Mouse (Mus musculus) left cerebral cortex, postnatal 10 days (tissue): ENCODE measurements around the gene Naf1. TPM values are rescaled to one million over a fixed set of nuclear protein-coding genes. Genes with fewer than 3 reads are reported as not detected.

Source experiments
- DNase-seq, 2 experiments: peaks; one replicate each; pipeline ENCODE4 v3.0.0; 2021 to 2022; ENCODE audit warnings: low spot score in 2 of 2, mixed read lengths in 1 of 2; ENCODE audit errors: extremely low spot score in 1 of 2
- intact Hi-C: fragments of 180-260 bp; cut with DNase I; formaldehyde crosslinking; loops from one replicate; pipeline ENCODE4 v1.15.1; 2025
- total RNA-seq, 2 experiments: library from RNA; stranded (reverse); gene quantifications; 2 replicates each; pipeline ENCODE4 v1.2.3; 2021

Gene Naf1
- total RNA-seq, result 10 to 100 TPM; 12.0 to 12.4 TPM

DNA sequence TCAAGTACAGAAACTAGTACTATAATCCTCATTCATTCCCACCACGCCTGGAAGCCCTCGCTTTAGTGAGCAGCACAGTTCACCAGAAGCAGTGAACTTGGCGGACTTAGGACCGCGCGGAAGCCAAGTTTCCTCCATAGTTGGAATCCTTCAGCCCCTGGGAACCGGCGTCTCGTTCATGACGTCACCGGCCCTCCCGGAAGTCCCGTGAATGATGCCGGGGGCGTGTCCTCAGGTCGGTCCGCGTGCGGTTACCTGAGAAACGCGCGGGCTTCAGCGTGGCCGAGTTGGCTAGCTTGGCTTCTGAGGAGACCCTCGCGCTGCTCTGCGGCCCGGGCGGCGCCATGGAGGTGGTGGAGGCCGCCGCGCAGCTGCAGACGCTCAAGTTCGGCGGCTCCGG, at the start of gene Naf1:
Naf1 (plus strand) TSS at position 195 of the 400 bp plus-strand sequence.
- peak; percentile 92 to 96 for DNase-seq
- intact Hi-C loops, result loop anchor here (5.0 kb wide), 1 partner anchor 163 kb away; the partner anchor contains the start of gene Npy1r

DNA sequence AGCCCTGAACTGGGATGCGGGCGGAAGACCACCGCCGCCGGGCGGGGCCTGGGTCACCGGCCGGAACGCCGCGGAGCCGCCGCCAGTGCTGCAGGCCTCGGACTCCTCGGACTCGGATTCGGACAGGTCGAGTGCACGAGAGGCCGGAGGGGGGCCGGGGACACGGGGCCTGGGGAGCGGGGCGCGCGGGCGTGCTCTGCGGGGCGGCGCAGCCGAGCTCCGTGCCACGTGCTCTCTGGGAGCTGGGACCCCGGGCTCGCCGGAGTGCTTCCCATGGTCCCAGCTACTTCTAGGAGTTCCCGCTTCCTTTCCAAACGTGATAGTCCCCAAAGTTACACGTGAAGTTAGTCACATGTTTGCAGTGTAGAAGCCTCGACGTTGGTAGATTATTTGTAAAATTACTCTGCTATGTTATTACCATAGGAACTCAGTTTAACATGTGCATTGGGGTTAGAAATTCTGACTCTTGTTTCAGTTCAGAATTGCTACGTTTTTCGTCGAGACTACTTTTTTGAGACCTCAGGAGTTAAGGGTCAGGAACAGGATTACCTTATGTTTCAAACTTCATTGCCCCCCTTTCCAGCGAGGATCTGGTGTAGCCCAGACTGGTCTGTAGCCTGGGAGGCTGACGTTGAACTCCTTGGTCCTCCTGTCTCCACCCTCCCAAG, 1.0 kb downstream of the Naf1 start:
- DNase-seq, result peak in 1 of 2 experiments; percentile 63
- intact Hi-C loops, result loop anchor here (5.0 kb wide), 1 partner anchor 164 kb away; the partner anchor contains the start of gene Npy1r

DNA sequence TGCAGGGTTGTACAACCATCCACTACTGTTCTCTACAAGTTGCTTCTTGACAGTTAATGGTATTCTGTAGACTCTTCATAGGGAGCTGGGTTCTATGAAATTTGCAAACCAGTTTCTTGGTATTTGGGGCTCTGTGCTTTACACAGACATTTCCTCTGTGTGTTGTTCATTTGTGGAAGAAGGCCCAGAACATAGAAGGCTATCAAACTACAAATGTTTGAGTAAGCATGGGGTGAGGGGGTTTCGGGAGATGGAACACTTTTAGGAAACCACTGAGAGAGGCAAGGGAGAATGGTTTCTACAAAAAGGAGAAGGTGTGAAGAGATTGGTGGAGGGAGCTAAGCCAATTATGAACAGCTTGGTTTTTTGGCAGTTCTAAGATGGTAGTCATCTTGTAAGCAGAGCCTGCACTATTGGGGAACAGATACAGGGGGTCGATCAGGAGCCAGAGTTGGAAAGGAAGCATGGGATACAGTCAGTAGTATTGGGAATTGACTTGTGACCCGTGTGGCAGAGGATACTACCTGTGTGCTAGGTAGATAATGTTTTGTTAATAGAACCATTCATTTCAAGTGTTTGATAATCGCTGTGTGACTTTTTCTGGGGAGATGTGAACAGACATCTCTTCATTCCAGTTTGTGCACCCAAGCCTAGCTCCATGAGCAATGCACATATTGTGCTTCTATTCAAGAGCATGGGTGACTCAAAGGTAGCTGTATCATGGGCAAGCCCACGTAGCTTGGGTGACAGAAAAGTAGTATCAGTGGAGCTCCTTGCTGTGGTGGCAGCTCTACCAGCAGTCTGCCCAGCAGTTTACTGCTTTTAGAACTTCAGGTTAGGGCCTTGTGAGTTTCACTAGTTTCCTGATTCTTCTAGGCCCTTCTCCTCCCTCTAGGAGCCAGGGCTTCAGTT, 1.8 kb downstream of the Naf1 start:
- no peak for DNase-seq
- intact Hi-C loops, result loop anchor here (5.0 kb wide), 1 partner anchor 165 kb away; the partner anchor contains the start of gene Npy1r

DNA sequence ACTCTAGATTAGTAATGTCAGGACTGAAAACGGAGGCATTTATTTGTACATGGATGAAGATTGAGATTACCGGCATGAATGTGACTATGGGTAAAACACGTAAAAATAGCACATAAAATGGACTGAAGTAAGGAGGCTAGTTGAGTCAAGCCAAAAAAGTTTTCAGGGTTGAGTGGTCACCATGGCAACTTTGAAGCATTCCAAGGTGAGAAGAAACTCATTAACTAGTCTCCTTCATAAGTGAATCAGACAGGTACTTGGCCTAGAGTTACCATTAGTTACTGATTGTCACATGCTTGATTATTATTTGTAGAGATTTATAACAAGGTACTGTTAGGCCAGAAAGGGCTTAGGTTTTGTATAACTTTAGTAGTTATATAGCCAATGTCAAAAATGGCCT, 3.7 kb downstream of the Naf1 start:
- intact Hi-C loops, result loop anchor here (5.0 kb wide), 1 partner anchor 166 kb away; the partner anchor contains the start of gene Npy1r
- DNase-seq, result no peak

DNA sequence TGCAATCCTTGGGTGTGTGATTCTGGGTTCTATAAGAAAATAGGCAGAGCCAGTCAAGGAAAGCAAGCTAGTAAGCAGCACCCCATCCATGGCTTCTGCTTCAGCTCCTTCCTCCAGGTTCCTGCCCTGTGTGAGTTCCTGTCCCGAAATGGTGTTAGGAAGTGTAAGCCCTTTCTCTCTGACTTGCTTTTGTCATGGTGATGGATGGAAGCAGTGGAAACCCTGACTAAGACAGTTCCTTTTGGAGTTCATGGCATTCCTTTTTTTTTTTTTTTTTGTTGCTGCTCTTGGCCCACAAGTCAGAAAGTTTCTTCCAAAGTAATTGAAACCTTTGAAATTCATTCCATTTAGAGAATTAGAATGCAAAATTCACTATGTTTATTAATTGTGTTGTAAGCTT, 5.1 kb downstream of the Naf1 start:
- intact Hi-C loops, result no loop called here
- DNase-seq, result no peak

DNA sequence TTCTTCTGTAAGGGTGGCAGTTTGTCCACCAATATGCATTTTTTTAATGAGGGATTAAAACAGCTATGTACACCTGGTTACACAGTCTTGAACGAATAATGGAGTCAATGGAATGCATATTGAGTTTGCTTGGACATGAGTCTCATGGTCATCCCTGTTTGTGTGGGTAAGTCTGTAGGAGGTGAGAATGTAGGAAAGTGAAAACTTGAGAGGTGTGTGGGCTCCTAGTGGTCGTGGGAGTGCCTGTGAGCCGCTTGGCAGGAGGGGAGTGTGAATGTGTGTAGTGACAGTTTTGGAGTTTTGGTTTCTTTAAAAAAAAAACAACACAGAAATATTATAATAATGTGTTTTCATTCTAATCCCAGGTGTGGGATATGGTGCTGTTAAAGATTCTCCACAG, 7.7 kb downstream of the Naf1 start:
- intact Hi-C loops, result no loop called here
- DNase-seq, result no peak

DNA sequence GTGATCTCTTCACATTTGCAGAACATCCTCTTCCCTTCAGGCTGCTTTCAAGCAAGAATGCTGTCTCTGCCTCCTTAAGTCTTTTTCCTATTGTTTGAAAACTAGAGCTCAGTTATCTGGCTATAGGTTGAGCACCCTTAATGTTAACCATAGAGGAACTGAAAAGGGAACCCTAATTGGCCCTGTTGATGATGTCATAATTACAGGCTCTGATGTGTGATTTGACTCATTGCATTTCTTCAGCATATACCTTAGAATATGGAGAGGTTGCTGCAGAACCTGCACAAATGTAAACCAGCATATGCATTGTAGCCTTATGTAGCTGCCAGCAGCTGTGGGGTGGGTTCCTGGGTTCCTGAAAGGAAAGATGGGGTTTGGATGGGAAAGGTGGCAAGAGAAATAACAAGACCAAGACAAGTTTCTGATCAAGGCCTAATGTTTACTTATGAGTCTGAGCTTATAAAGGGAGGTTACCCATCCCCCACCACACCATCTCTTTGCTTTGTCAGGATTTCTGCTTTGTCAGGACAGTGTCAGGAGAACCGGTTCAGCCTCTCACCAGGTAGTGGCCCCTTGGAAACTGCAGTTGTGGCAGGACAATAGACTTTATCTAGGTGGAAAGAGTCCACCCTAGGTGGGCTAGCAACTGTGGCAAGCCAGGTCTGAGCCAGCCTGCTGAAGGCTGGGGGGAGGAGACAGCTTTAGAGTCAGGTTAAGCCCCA, 9.4 kb downstream of the Naf1 start:
- DNase-seq, result no peak
- intact Hi-C loops, result no loop called here

DNA sequence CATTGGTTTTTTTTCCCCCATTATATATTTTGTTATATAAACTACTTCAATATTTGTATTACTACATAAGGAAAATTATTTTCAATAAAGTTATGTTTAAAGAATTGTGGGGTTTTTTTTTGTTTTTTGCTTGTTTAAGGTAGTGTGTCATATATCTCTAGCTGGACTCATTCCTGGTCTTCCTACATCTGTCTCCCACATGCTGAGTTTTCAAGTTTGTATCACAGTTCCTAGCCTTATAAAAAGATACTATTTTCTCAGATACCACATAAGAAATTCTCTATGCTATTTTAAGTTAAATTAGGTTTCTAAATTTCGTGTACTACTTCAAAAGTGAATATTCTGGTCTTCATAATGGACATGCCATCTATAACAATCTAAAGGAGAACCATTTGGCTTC, 23.8 kb downstream of the Naf1 start:
- no peak for DNase-seq
- intact Hi-C loops, result no loop called here

DNA sequence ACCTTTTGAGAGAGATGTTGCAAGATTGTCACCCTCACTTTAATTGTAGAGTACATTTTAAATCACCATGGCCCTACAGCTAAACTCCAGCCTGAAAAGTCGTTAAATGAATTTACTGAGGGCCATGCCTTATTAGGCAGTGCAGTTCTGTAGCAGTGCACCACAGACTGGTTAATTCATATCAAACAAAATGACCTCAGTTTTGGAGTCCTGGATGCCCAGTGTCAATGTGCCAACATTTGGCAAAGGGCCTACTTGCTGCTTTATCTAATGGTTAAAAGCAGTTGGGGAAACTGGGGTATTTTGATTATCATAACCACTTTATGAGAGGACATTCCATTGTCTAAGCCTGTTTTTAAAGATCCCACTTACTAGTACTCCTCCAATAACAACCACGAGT, 31.9 kb downstream of the Naf1 start:
- intact Hi-C loops, result no loop called here
- DNase-seq, result no peak

DNA sequence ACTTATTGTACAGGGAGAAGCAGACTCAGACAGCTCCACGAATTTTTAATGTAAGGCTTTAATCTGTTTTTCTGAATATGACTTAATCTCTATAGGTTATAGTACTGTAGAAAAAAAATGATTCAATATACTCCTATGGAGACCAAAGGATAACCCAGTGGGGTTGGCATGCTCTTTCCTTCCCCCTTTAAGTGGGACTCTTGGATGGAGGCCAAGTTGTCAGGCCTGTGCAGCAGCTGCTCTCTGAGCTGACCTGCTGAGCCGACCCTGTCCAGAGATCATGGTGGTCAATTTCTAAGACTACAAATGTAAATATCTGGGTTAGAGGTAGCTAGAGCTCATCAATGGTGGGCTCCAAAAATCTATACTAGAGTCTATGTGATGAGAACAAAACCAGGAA, 45.0 kb downstream of the Naf1 start:
- DNase-seq, result no peak
- intact Hi-C loops, result no loop called here

DNA sequence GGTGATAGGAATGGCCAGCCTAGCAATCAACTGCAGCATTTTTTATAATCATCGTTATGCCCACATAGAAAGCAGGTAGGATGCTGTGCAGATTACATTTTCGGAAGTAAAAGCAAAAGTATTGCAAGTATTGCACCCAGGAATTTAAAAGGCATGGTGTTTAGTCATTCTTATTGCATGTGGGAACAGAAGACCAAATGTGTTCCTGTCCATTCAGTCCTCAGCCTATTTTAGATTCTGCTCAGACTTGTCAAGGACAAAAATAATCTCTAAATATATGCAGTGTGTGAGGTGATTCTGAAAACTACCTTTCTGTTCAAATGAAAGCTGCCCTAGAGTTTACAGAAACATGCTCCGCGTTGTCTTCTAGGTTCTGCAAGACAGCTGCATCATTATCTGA, 45.5 kb downstream of the Naf1 start:
- intact Hi-C loops, result no loop called here
- DNase-seq, result no peak

DNA sequence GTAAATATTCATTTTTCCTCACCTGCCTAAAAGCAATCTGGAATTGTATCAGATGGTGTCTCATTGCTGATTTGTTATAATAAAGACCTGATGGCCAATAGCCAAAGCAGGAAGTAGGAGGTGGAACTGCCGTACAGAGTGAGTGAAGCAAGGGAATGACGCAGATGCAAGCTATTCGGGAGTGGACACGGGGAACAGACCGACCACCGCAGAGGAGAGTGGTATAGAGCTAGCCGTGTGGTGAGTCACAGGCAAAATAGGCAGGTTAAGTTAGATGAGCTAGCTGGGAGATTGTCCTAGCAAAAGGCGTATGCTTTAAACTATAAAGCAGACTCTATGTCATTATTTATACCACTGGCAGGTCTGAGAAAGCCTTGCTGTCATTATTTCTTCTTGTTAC, 46.1 kb downstream of the Naf1 start:
- DNase-seq, result no peak
- intact Hi-C loops, result no loop called here

DNA sequence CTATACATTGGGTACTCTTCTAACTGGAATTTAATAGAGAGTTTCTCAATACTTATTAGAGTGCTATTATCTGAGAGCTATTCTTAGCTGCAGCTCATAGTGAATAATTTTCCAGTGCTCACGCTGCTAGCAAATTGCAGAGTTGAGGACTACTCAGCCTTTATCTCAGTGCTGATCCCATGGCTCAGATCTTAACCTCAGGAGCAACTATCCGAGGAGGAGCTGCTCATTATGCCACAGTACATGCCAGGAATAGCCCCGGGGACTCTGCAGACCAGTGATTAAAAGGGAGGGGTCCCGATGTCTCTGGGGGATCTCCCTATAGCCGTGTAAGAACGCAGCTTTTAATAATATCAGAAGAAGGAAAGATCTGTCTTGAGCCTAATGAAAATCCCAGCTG, 50.7 kb downstream of the Naf1 start:
- DNase-seq, result no peak
- intact Hi-C loops, result no loop called here

DNA sequence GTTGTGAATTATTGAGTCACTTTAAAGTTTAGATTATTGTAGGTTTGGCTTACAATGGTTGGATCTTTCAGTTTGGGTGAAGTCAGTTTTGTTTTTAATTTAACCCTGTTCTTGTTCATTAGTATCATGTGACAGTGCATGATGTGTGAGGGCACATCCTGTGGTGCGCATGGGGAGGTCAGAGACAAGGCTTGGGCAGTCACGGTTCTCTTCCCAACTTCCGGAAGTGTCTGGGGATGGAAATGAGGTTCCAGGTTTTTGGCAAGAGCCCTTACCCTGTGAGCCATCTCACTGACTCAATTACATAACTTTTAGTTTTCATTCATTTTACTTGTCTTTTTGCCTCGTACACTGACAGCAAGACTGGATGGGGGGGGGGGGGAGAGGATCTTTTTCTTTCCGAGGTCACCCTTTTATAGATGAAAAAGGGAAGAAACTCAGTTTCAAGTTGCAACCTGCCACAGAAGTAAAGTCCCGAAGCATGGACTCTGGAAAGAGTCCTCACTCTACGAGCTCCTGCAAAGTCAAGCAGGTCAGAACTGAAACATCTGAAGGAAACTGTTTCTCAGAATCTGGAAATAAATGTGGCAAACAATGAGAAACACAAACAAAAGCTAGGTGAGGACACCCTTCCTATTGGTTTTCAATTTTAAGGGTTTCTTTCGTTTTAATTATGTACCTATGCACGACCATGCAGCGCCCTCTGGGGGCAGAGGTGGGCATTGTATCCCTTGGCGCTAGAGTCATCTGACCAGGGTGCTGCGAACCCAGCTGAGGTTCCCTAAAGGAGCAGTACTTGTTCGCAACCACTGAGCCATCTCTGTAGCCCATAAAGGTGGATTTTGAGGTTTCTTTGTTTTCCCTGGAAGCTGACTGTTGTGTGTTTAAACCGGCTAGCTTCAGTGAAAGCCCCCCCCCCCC, 53.9 kb downstream of the Naf1 start:
- intact Hi-C loops, result no loop called here
- DNase-seq, result peak in 1 of 2 experiments; percentile 33

DNA sequence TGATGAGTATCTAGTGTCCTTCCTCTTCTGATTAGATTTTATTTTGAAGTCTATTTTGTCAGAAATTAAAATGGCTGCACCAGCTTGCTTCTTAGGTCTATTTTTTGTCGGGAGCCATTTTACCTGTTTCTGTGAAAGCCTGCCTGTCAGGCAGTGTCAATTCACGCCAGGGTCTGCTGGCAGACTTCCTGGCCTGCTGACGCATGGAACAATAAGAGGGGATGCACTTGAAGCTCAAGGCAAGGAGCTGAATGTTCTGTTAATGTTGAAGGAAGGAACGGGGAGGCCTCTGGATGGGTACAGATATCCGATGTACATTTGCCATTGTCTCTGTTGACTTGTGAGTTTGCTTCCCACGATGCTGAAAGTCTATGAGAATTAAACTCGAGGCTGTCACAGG, 56.0 kb downstream of the Naf1 start:
- intact Hi-C loops, result no loop called here
- no peak for DNase-seq

DNA sequence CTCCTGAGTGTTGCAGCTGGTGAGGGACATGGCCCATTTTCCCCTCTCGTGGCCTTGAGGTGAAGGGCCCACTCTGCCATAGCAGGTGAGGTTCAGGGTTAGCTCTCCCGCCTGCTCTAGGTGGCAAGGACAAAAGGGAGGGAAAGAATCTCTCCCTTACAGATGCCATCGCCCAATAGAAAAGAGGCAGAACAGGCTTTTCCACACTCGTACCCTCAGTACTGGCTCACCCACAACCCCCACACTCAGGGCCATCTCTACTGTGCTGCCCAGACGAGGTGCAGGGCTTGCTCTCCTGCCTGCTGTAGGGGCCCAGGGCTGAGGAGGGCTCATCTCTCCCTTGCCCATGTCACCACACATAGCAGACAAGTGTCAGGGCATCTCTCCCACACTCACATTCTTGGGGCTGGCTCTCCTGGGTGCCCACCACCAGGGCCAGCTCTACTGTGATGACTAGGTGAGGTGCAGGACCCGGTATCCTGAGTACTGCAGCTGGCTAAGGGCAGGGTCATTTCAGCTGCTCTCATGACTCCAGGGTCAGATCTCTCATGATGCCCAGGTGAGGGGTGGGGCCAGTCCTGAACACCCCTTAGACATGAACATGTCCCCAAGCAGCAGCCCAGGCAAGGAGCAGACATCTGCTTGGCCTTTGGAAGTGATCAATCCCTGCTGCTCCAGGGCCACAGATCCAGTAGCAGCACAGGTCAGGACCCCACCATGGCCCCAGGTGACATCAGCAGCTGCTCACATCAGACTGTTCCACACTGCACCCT, 57.9 kb downstream of the Naf1 start:
- no peak for DNase-seq
- intact Hi-C loops, result no loop called here

DNA sequence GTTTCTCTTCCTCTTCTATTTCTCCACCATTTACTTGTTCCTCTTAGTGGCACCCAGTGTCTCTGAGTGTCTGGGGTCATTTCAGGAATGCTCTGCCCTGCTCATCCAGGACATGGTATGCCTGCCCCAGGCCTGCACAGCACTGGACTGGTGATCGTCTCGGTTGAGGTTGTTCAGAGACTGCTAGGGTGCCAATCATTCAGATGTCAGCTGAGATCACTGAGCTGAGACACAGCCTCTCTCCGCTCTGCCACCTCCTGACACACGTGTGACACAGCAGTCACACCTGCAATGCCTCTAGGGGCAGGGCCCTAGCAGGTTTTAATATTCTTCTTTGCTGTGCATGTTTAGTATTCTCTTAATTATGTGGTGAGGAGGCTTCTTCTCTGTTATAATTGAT, 58.5 kb downstream of the Naf1 start:
- intact Hi-C loops, result no loop called here
- DNase-seq, result no peak

DNA sequence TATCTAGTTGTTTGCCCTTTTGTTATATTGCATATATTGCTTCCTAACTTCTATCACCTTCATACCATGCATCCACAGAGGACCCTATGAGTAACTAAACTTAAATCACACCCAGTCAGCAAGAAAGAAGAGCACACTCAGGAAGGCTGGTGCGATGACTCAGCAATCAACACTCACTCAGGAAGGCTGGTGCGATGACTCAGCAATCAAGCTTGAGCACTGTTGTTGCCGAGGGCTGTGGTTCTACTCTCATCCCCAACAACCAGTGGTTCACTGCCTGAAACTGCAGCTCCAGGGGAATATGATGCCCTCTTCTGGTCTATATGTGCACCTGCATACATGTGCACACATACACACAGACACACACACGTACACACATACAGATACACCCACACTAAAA, 73.7 kb downstream of the Naf1 start:
- intact Hi-C loops, result no loop called here
- no peak for DNase-seq
